Mouse (Mus musculus): ENCODE data around the gene Gm36864. TPM values are rescaled to one million over a fixed set of nuclear protein-coding genes. Genes with fewer than 3 reads are reported as not detected.
"Not testable (repeated sequence)": the region's sequence is repeated elsewhere in the genome, so short reads cannot be mapped to it uniquely, and the experiment has no call there.

Gene Gm36864
- total and polyA plus RNA-seq, 2 experiments from 2014 or later = not detected

- Histone ChIP-seq H3K4me3 (ENCODE audit: low read depth, low read length) (peak overlapping the region; percentile 72; the same call in 1 of the 2 replicates), H3K4me2 (ENCODE audit: low read depth, low read length) (peak overlapping the region; percentile 88), H3K27me3 (ENCODE audit: control insufficient read depth, insufficient read depth, low read length) (no peaks in the 10 kb centered on the region), H3K27ac (ENCODE audit: low read depth) (no peak overlapping the region), H3K4me1 (ENCODE audit: control insufficient read depth, insufficient read depth) (peaks cover 12% of the 10 kb centered on the region), H3K36me3 (replicated peaks; ENCODE audit: control insufficient read depth, insufficient read depth, low read length) (peaks cover 41% of the 10 kb centered on the region), H3K9ac (replicated peaks; ENCODE audit: low read depth, low read length) (no peak overlapping the region), H3K9me3 (replicated peaks; ENCODE audit: control insufficient read depth, low read length) (no peaks in the 10 kb centered on the region)
- DNase-seq (ENCODE audit: low spot score) = no peak
- ATAC-seq (ENCODE audit: insufficient read depth, low read depth) = no peak
- TF ChIP-seq EP300 (IDR thresholded peaks at IDR 0.05; ENCODE audit: low read depth) (no peak), CTCF (IDR thresholded peaks at IDR 0.05; ENCODE audit: low read depth) (no peak)
- WGBS = 86% methylated on average over 2 of the region's 2 CpGs
These were observed 12.0 kb downstream of the Gm36864 start for GRCm38 (mm10) chr7:44247971-44248370.

- Histone ChIP-seq H3K27me3 (ENCODE audit: control insufficient read depth, insufficient read depth, low read length) (no peaks in the 10 kb centered on the region), H3K9me3 (replicated peaks; ENCODE audit: control insufficient read depth, low read length) (no peaks in the 10 kb centered on the region), H3K36me3 (replicated peaks; ENCODE audit: control insufficient read depth, insufficient read depth, low read length) (peaks cover 49% of the 10 kb centered on the region), H3K27ac (ENCODE audit: low read depth) (no peak overlapping the region), H3K4me1 (ENCODE audit: control insufficient read depth, insufficient read depth) (peaks cover 12% of the 10 kb centered on the region), H3K4me2 (ENCODE audit: low read depth, low read length) (no peak overlapping the region), H3K4me3 (ENCODE audit: low read depth, low read length) (no peak overlapping the region), H3K9ac (replicated peaks; ENCODE audit: low read depth, low read length) (no peak overlapping the region)
- 91% methylated on average over 4 of the region's 4 CpGs for WGBS
- no peak for DNase-seq (ENCODE audit: low spot score)
- ATAC-seq (ENCODE audit: insufficient read depth, low read depth) = no peak
- no peak for TF ChIP-seq EP300 (IDR thresholded peaks at IDR 0.05; ENCODE audit: low read depth)
- TF ChIP-seq CTCF (IDR thresholded peaks at IDR 0.05; ENCODE audit: low read depth) = no peak
These were observed 13.3 kb downstream of the Gm36864 start for GRCm38 (mm10) chr7:44249248-44249647.

DNA sequence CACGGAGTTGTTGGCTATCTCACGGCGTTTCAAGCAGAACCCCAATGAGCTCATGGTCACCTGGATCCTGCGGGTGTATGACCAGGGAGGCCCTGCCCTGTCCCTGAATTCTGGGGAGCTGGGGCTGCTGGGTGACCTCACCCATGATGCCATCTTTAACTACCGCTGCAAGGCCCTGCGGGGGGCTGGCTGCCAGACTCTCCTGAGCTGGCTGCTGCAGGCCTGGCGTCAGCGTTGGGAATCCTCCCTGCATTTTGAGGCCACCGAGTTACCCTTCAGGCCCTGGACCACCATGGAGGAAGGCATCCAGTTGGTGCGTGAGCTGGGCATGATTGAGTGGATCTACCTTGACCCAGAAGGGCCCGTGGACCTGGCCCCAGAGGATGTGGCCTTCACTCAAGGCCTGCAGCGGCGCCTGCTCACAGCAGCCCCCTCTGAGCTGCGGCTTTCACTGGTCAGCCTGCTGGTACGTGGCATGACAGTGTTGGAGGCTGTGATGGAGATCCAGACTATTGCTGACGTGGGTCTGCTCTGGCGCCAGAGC is 14.8 kb downstream of the Gm36864 start:
- not testable (repeated sequence) for H3K4me2 ChIP-seq (ENCODE audit: low read depth, low read length); H3K4me1 ChIP-seq (ENCODE audit: control insufficient read depth, insufficient read depth); H3K4me3 ChIP-seq (ENCODE audit: low read depth, low read length); DNase-seq (ENCODE audit: low spot score); H3K9me3 ChIP-seq (replicated peaks; ENCODE audit: control insufficient read depth, low read length); H3K9ac ChIP-seq (replicated peaks; ENCODE audit: low read depth, low read length); H3K27me3 ChIP-seq (ENCODE audit: control insufficient read depth, insufficient read depth, low read length); ATAC-seq (ENCODE audit: insufficient read depth, low read depth); H3K27ac ChIP-seq (ENCODE audit: low read depth)
- peaks cover 49% of the 10 kb centered on the region for H3K36me3 ChIP-seq (replicated peaks; ENCODE audit: control insufficient read depth, insufficient read depth, low read length)
- WGBS = 84% methylated on average over 17 of the region's 17 CpGs

GRCm38 (mm10) chr7:44253023-44253616 is 17.1 kb downstream of the Gm36864 start:
- WGBS = 61% methylated on average over 15 of the region's 15 CpGs
- Histone ChIP-seq H3K27me3 (ENCODE audit: control insufficient read depth, insufficient read depth, low read length) (no peaks in the 10 kb centered on the region), H3K4me2 (ENCODE audit: low read depth, low read length) (no peak overlapping the region), H3K9ac (replicated peaks; ENCODE audit: low read depth, low read length) (no peak overlapping the region), H3K4me3 (ENCODE audit: low read depth, low read length) (no peak overlapping the region), H3K9me3 (replicated peaks; ENCODE audit: control insufficient read depth, low read length) (no peaks in the 10 kb centered on the region), H3K36me3 (replicated peaks; ENCODE audit: control insufficient read depth, insufficient read depth, low read length) (peaks cover 47% of the 10 kb centered on the region), H3K4me1 (ENCODE audit: control insufficient read depth, insufficient read depth) (peaks cover 1% of the 10 kb centered on the region), H3K27ac (ENCODE audit: low read depth) (no peak overlapping the region)
- DNase-seq (ENCODE audit: low spot score) (no peak), ATAC-seq (ENCODE audit: insufficient read depth, low read depth) (no peak)
- no peak for TF ChIP-seq EP300 (IDR thresholded peaks at IDR 0.05; ENCODE audit: low read depth)
- TF ChIP-seq CTCF (IDR thresholded peaks at IDR 0.05; ENCODE audit: low read depth) = no peak

GRCm38 (mm10) chr7:44254930-44255329 is 19.0 kb downstream of the Gm36864 start:
- Histone ChIP-seq H3K27me3 (ENCODE audit: control insufficient read depth, insufficient read depth, low read length) (no peaks in the 10 kb centered on the region), H3K4me2 (ENCODE audit: low read depth, low read length) (no peak overlapping the region), H3K4me3 (ENCODE audit: low read depth, low read length) (no peak overlapping the region), H3K9me3 (replicated peaks; ENCODE audit: control insufficient read depth, low read length) (no peaks in the 10 kb centered on the region), H3K9ac (replicated peaks; ENCODE audit: low read depth, low read length) (no peak overlapping the region), H3K36me3 (replicated peaks; ENCODE audit: control insufficient read depth, insufficient read depth, low read length) (peaks cover 29% of the 10 kb centered on the region), H3K4me1 (ENCODE audit: control insufficient read depth, insufficient read depth) (no peaks in the 10 kb centered on the region), H3K27ac (ENCODE audit: low read depth) (no peak overlapping the region)
- peak; percentile 9 for DNase-seq (ENCODE audit: low spot score)
- no peak for ATAC-seq (ENCODE audit: insufficient read depth, low read depth)
- WGBS = 38% methylated on average over 6 of the region's 6 CpGs
- TF ChIP-seq CTCF (IDR thresholded peaks at IDR 0.05; ENCODE audit: low read depth) (no peak), EP300 (IDR thresholded peaks at IDR 0.05; ENCODE audit: low read depth) (no peak)

- Histone ChIP-seq H3K27ac (ENCODE audit: low read depth) (no peak within 1 kb of the TSS), H3K4me2 (ENCODE audit: low read depth, low read length) (no peak within 1 kb of the TSS), H3K27me3 (ENCODE audit: control insufficient read depth, insufficient read depth, low read length) (peaks cover 5% of the 10 kb centered on the region; the same call in 1 of the 2 replicates), H3K4me1 (ENCODE audit: control insufficient read depth, insufficient read depth) (no peaks in the 10 kb centered on the region), H3K9ac (replicated peaks; ENCODE audit: low read depth, low read length) (no peak within 1 kb of the TSS), H3K36me3 (replicated peaks; ENCODE audit: control insufficient read depth, insufficient read depth, low read length) (peaks cover 15% of the 10 kb centered on the region; the same call in 1 of the 2 replicates), H3K9me3 (replicated peaks; ENCODE audit: control insufficient read depth, low read length) (no peaks in the 10 kb centered on the region), H3K4me3 (ENCODE audit: low read depth, low read length) (no peak within 1 kb of the TSS)
- no peak for ATAC-seq (ENCODE audit: insufficient read depth, low read depth)
- TF ChIP-seq EP300 (IDR thresholded peaks at IDR 0.05; ENCODE audit: low read depth) (no peak), CTCF (IDR thresholded peaks at IDR 0.05; ENCODE audit: low read depth) (no peak)
- no peak for DNase-seq (ENCODE audit: low spot score)
- 77% methylated on average over 4 of the region's 4 CpGs for WGBS
These were observed 21.3 kb downstream of the Gm36864 start, which contains the start of gene Acp4 for GRCm38 (mm10) chr7:44257278-44257677. Acp4 (minus strand) TSS chr7:44257378.

Measured in heart, postnatal 0 days (tissue).